Mouse (Mus musculus): ENCODE measurements around the gene Opn4. TPM values are rescaled to one million over a fixed set of nuclear protein-coding genes. Genes with fewer than 3 reads are reported as not detected.

Opn4 gene
- total and polyA plus RNA-seq, 3 experiments = not detected

- Histone ChIP-seq H3K9ac (ENCODE audit: control insufficient read depth, low read depth, low read length, poor library complexity, severe bottlenecking) (no peak overlapping the region), H3K36me3 (ENCODE audit: control insufficient read depth in 1 of 2, insufficient read depth in 2 of 2, low read length in 2 of 2) (no peaks in the 10 kb centered on the region), H3K9me3 (replicated peaks; ENCODE audit: insufficient read depth, low read length) (no peaks in the 10 kb centered on the region), H3K4me3 (ENCODE audit: control insufficient read depth in 1 of 2, insufficient read depth in 1 of 2, low read depth in 2 of 2, low read length in 2 of 2) (no peak overlapping the region), H3K27me3 (ENCODE audit: control insufficient read depth in 1 of 2, insufficient read depth in 2 of 2, low read length in 2 of 2) (no peaks in the 10 kb centered on the region), H3K79me2 (ENCODE audit: control insufficient read depth, insufficient read depth, low read length, poor library complexity) (no peaks in the 10 kb centered on the region), H3K4me1 (ENCODE audit: control insufficient read depth in 1 of 2, insufficient read depth in 2 of 2, low read length in 2 of 2) (no peaks in the 10 kb centered on the region), H3K27ac (ENCODE audit: control insufficient read depth, low read depth, low read length) (no peak overlapping the region)
- DNase-seq (ENCODE audit: low read depth, low spot score) = no peak
- TF ChIP-seq RAD21 (IDR thresholded peaks at IDR 0.05; ENCODE audit: low read depth, low read length) (no peak), GABPA (IDR thresholded peaks at IDR 0.05; ENCODE audit: low read depth, low read length) (no peak), SMC3 (IDR thresholded peaks at IDR 0.05; ENCODE audit: low read depth, low read length) (no peak), ZMIZ1 (IDR thresholded peaks at IDR 0.05; ENCODE audit: low read depth, low read length) (no peak), TAL1 (IDR thresholded peaks at IDR 0.05; ENCODE audit: low read length) (no peak), CHD1 (IDR thresholded peaks at IDR 0.05; ENCODE audit: low read depth, low read length) (no peak), KAT2A (conservative IDR thresholded peaks at IDR 0.05; ENCODE audit: low read depth, low read length) (no peak), MEF2A (IDR thresholded peaks at IDR 0.05; ENCODE audit: extremely low read depth, insufficient replicate concordance, low read depth, low read length, poor library complexity, severe bottlenecking) (no peak), TBP (IDR thresholded peaks at IDR 0.05; ENCODE audit: low read depth, low read length) (no peak), MXI1 (IDR thresholded peaks at IDR 0.05; ENCODE audit: low read depth, low read length) (no peak), POLR2A (IDR thresholded peaks at IDR 0.05; ENCODE audit: control insufficient read depth in 1 of 2, insufficient read depth in 1 of 2, low read depth in 1 of 2, low read length in 2 of 2, poor library complexity in 1 of 2) (no peak), UBTF (IDR thresholded peaks at IDR 0.05; ENCODE audit: borderline replicate concordance, insufficient read depth, low read depth, low read length) (no peak), POLR2AphosphoS5 (IDR thresholded peaks at IDR 0.05; ENCODE audit: borderline replicate concordance, low read depth, low read length) (no peak)
Measured at GRCm38 (mm10) chr14:34568626-34569025, 31.3 kb downstream of the Opn4 start.

GRCm38 (mm10) chr14:34567697-34568096 is 32.2 kb downstream of the Opn4 start:
- H3K27ac ChIP-seq (ENCODE audit: control insufficient read depth, low read depth, low read length) = no peak overlapping the region
- no peak overlapping the region for H3K9ac ChIP-seq (ENCODE audit: control insufficient read depth, low read depth, low read length, poor library complexity, severe bottlenecking)
- H3K27me3 ChIP-seq (ENCODE audit: control insufficient read depth in 1 of 2, insufficient read depth in 2 of 2, low read length in 2 of 2) = no peaks in the 10 kb centered on the region
- TF ChIP-seq HCFC1 (IDR thresholded peaks at IDR 0.05; ENCODE audit: low read depth, low read length) = no peak
- TF ChIP-seq TCF12 (IDR thresholded peaks at IDR 0.05; ENCODE audit: low read depth, low read length) = no peak
- no peak for TF ChIP-seq ZNF384 (IDR thresholded peaks at IDR 0.05; ENCODE audit: low read depth, low read length)
- no peak for TF ChIP-seq EP300 (IDR thresholded peaks at IDR 0.05; ENCODE audit: low read depth in 1 of 2, low read length in 2 of 2)
- TF ChIP-seq E2F4 (IDR thresholded peaks at IDR 0.05; ENCODE audit: borderline replicate concordance, low read depth, low read length) = no peak
- TF ChIP-seq SIN3A (IDR thresholded peaks at IDR 0.05; ENCODE audit: low read length) = no peak
- TF ChIP-seq MXI1 (IDR thresholded peaks at IDR 0.05; ENCODE audit: low read depth, low read length) = no peak
- TF ChIP-seq KAT2A (conservative IDR thresholded peaks at IDR 0.05; ENCODE audit: low read depth, low read length) = no peak
- TF ChIP-seq GATA1 (IDR thresholded peaks at IDR 0.05; ENCODE audit: low read depth, low read length) = no peak
- no peak overlapping the region for H3K4me3 ChIP-seq (ENCODE audit: control insufficient read depth in 1 of 2, insufficient read depth in 1 of 2, low read depth in 2 of 2, low read length in 2 of 2)
- DNase-seq (ENCODE audit: low read depth, low spot score) = no peak
- H3K36me3 ChIP-seq (ENCODE audit: control insufficient read depth in 1 of 2, insufficient read depth in 2 of 2, low read length in 2 of 2) = no peaks in the 10 kb centered on the region
- H3K9me3 ChIP-seq (replicated peaks; ENCODE audit: insufficient read depth, low read length) = no peaks in the 10 kb centered on the region
- no peaks in the 10 kb centered on the region for H3K4me1 ChIP-seq (ENCODE audit: control insufficient read depth in 1 of 2, insufficient read depth in 2 of 2, low read length in 2 of 2)
- H3K79me2 ChIP-seq (ENCODE audit: control insufficient read depth, insufficient read depth, low read length, poor library complexity) = no peaks in the 10 kb centered on the region

Data from MEL (cell line).